Mouse (Mus musculus): ENCODE measurements at regions not wholly inside any gene's neighbourhood (a gene's known extent, or its start where the extent isn't known, plus 50 kb on each side); places are given as distances from the start of the nearest gene placed in this dataset.

DNA sequence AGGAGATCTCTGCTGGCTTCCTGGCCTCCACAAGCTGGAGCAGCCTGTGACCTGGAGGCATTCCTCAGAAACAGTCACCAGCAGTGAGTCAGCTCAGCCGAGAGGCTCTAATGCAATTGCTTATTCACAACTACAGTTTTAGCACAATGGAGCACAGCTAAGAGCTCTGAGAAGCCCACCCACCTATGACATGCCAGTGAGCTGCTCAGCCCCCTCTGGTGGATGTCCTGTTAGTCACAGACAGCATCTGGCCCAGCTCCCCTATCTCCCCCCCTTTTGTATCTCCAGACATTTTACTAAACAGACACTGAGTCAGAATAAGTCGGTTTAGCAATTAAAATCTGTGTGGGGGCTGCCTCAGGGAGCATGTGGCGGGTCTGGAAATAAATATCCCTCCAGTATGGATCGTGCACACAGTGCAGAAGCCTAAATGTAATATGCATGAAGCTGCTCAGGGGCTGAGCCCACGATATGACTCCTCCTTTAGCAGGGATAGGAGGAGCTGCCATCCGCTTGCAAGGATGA lies 88.9 kb upstream of the Spred2 start:
- peak in 1 of 2 experiments; percentile 12 for DNase-seq

- no peak for DNase-seq
Measured at GRCm38 (mm10) chr11:19838932-19839331, 85.2 kb upstream of the Spred2 start.

DNA sequence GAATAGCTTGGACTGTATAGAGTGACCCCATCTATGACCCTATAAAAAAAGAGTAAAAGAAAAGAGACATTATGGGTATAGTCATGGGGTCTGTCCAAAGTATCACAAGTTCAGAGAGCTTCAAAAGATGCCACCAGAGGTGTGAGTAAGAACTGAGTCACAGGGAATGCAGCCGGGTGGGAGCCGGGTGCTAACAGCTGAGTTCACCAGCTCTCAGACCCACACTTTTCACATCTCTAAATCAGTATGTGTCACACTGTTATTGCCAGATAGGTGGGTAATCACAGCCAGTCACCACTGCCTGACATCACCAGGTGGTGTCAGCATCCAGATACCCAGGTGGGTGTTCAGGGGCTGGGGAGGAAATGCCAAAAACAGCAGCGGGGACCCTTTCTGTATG lies 81.1 kb upstream of the Spred2 start:
- DNase-seq = no peak

DNA sequence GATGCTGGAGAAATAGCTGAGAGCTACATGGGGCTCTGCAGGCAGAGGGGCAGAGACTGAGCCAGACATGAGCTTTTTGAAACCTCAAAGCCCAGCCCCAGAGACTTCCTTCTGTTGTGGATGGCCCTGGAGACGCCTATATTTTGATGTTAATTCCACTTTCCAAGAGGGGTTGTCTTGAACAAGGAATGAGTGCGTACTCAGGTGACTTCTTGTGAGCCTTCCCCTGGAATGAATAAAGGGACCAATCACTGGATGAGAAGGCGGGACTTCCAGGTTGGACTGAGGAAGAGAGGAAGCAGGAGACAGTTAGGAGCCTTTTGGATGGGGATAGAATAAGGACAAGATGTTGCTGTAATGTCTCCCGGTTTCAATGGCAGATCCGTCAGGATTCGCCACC lies 76.3 kb upstream of the Spred2 start:
- no peak for DNase-seq

DNA sequence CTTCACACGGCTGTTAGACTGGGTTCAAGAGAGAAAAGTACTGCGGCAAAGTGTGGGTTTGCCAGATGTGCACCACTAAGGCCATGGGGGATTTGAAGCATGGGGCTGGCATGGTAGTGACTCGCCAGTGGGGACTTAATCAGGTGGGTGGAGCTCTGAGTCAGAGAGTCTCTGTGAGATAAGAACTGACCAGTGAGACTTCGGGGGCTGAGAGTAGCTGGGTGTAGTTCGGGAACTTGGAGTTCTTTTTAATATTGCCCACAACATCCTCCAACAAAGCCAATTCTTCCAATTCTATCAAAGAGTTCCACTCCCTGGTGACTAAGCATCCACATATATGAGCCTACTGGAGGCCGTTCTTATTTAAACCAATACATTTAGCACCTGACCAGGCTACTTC lies 75.8 kb upstream of the Spred2 start:
- DNase-seq = no peak

GRCm38 (mm10) chr11:19849347-19849811 lies 74.8 kb upstream of the Spred2 start:
- no peak for DNase-seq

- DNase-seq = no peak
Measured at GRCm38 (mm10) chr11:19849844-19850420, 74.2 kb upstream of the Spred2 start.

- DNase-seq = no peak
Measured at GRCm38 (mm10) chr11:19851022-19851615, 73.1 kb upstream of the Spred2 start.

DNA sequence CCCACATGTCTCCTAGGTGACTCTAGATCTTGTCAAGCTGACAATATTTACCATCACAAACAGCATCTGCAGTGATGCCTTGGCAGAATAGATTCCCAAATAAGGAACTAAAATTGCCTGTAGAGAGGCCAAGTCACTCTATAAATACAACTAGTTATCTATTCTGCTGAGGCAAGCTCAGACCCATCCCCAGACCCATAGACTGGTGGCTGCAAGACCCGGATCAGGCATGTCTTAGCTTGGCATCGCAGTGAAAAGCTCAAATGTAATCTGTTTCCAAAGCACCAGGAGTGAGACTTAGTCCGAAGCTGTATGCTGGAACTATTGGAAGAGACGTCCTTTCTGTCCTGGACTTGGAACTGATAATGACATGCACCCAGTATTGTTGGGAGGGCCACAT lies 62.6 kb upstream of the Spred2 start:
- DNase-seq = no peak

DNA sequence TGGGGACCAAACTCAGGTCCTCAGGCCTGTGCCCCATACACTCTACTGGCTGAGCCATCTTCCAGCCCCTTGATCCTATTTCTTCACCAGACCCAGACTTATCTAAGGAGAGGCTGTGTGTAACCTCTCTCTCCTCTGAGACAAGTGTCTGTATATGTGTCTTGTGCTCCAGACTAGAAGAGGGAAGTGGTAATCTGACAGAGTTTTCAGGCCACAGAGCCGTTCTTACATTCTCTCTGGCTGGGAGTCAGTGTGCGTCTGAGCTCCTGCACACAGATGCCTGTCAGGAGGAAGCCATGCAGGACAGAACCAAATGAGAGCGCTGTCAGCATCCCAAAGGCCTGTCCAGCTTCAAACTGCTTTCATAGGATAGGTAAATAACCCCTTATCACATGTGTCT lies 60.8 kb upstream of the Spred2 start:
- no peak for DNase-seq

GRCm38 (mm10) chr11:19866262-19866661 lies 57.9 kb upstream of the Spred2 start:
- DNase-seq = no peak

DNA sequence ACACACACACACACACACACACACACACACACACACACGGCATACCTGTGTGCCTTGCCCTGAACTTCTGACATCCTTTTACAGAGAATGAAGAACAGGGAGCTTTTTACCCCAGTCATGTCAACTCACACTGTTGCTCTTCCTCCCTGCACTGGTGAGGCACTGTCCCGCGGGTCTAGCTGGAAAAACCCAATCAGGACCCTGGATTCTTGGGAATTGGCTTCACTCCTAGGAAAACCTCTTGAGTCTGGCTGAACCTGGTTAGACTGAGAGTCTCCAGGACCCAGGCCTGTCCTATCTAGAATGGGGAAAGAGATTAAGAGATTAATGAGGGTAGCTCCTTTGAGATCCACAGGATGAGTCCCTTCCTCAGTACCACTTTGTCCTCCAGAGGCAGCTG lies 54.5 kb upstream of the Spred2 start:
- DNase-seq = no peak

GRCm38 (mm10) chr11:19870136-19870535 lies 54.0 kb upstream of the Spred2 start:
- DNase-seq = no peak

- DNase-seq = no peak
Measured at GRCm38 (mm10) chr11:19873796-19874195, 50.4 kb upstream of the Spred2 start.
